Mouse (Mus musculus): Measurements from ENCODE around the gene Gm10271. TPM values are rescaled to one million over a fixed set of nuclear protein-coding genes. Genes with fewer than 3 reads are reported as not detected.

Gene Gm10271
- total RNA-seq, 4 experiments from 2014 or later: not detected

Other genes starting within 250 kb of the Gm10271 start
- under 1 TPM in 1 of 4 experiments, not detected in 3; 0.16 TPM for gene Myrfl, start 75.7 kb downstream of the Gm10271 start, total RNA-seq (2022)
- 10 to 100 TPM; 37.9 to 43.1 (median 39.6) TPM for gene Rab3ip, start 21.8 kb downstream of the Gm10271 start, total RNA-seq (2022)
- under 1 TPM in 3 of 4 experiments, not detected in 1; 0.11 to 0.26 (median 0.25) TPM for gene Best3, start 13.7 kb upstream of the Gm10271 start, total RNA-seq (2022)
- under 1 TPM in 2 of 4 experiments, not detected in 2; 0.26 to 0.34 TPM for gene Lrrc10, start 72.7 kb upstream of the Gm10271 start, total RNA-seq (2022)
- gene Cct2, start 91.2 kb upstream of the Gm10271 start, total RNA-seq (2022): 100 to 1,000 TPM; 148 to 155 (median 154) TPM
- gene Frs2, start 175.9 kb upstream of the Gm10271 start, total RNA-seq (2022): 10 to 100 TPM; 36.9 to 39.4 (median 38.6) TPM